Comparison of ENCODE assay signal across 11 mouse cellular contexts in genomic region chr4:143259718-143260349, GRCm38 (mm10). TPM values are rescaled to one million over a fixed set of nuclear protein-coding genes. Genes with fewer than 3 reads are reported as not detected.
DNase-seq lines count a peak whose midpoint lies in the region; ATAC-seq and TF ChIP-seq lines count a peak whose summit lies in the region.
"Had no signal": no experiment of that assay in that cellular context is flagged by ENCODE, and none has a peak within 500 bp of the region (broad histone marks: within the 10 kb centered on the region; RNA-seq: fewer than 3 reads in every experiment).

No protein-coding gene starts in this region.

- H3K4me1 ChIP-seq in lung, embryonic 14.5 days (ENCODE audit: insufficient read depth): no peaks in the 10 kb centered on the region
- no peaks in the 10 kb centered on the region; the same call in 1 of the 2 replicates for H3K4me1 ChIP-seq in lung, postnatal 0 days (ENCODE audit: insufficient read depth, low read depth, low read length)
- no peaks in the 10 kb centered on the region for H3K4me1 ChIP-seq in forebrain, embryonic 14.5 days (ENCODE audit: control insufficient read depth, insufficient read depth, low read length)
- H3K4me1 ChIP-seq in liver, embryonic 14.5 days (replicated peaks; ENCODE audit: control insufficient read depth in 2 of 2, insufficient read depth in 2 of 2, low read length in 1 of 2): peaks cover 2 to 7% of the 10 kb centered on the region in 2 experiments; a peak in 2 of 4 replicates
- 0 out of 2 replicates have a peak, but pooled peaks cover 2% of the 10 kb centered on the region for H3K4me1 ChIP-seq in stomach, embryonic 16.5 days (ENCODE audit: control insufficient read depth, insufficient read depth, low read length)

- TF ChIP-seq EP300 in lung, postnatal 0 days (IDR thresholded peaks at IDR 0.05): no peak
- no peak for TF ChIP-seq EP300 in liver, embryonic 14.5 days (IDR thresholded peaks at IDR 0.05; ENCODE audit: low read depth)

- no peak overlapping the region for H3K4me2 ChIP-seq in lung, embryonic 14.5 days
- H3K4me2 ChIP-seq in lung, postnatal 0 days (replicated peaks; ENCODE audit: low read depth, low read length): no peak overlapping the region
- H3K4me2 ChIP-seq in forebrain, embryonic 14.5 days (ENCODE audit: low read length): no peak overlapping the region
- H3K4me2 ChIP-seq in liver, embryonic 14.5 days (ENCODE audit: low read depth): no peak overlapping the region
- H3K4me2 ChIP-seq in stomach, embryonic 16.5 days (ENCODE audit: low read depth, low read length): no peak overlapping the region

- peak; percentile 32; the same call in 1 of the 2 replicates for ATAC-seq in lung, embryonic 14.5 days (ENCODE audit: insufficient read depth)
- no peak for ATAC-seq in lung, postnatal 0 days
- ATAC-seq in forebrain, embryonic 14.5 days: peak; percentile 18; the same call in 1 of the 2 replicates
- ATAC-seq in liver, embryonic 14.5 days (ENCODE audit: insufficient read depth): peak; percentile 58
- peak; percentile 27; the same call in 1 of the 2 replicates for ATAC-seq in stomach, embryonic 16.5 days (ENCODE audit: insufficient read depth, low FRiP score)

- no peak overlapping the region for H3K9ac ChIP-seq in lung, embryonic 14.5 days
- no peak overlapping the region for H3K9ac ChIP-seq in lung, postnatal 0 days (replicated peaks; ENCODE audit: low read depth)
- H3K9ac ChIP-seq in forebrain, embryonic 14.5 days (ENCODE audit: low read length): no peak overlapping the region
- no peak overlapping the region for H3K9ac ChIP-seq in liver, embryonic 14.5 days (replicated peaks)
- H3K9ac ChIP-seq in stomach, embryonic 16.5 days (ENCODE audit: low read length): no peak overlapping the region

- H3K9me3 ChIP-seq in lung, embryonic 14.5 days (ENCODE audit: low read depth, low read length): no peaks in the 10 kb centered on the region
- no peaks in the 10 kb centered on the region for H3K9me3 ChIP-seq in lung, postnatal 0 days (ENCODE audit: low read length)
- H3K9me3 ChIP-seq in forebrain, embryonic 14.5 days (replicated peaks; ENCODE audit: control insufficient read depth, low read length): no peaks in the 10 kb centered on the region
- no peaks in the 10 kb centered on the region for H3K9me3 ChIP-seq in liver, embryonic 14.5 days (ENCODE audit: control insufficient read depth, low read length)
- no peaks in the 10 kb centered on the region for H3K9me3 ChIP-seq in stomach, embryonic 16.5 days (replicated peaks; ENCODE audit: control insufficient read depth, low read length)

- no peak for DNase-seq in lung, embryonic 14.5 days
- DNase-seq in lung, postnatal 0 days (ENCODE audit: low spot score): no peak
- DNase-seq in forebrain, embryonic 14.5 days (ENCODE audit: low spot score): peak; percentile 36
- DNase-seq in liver, embryonic 14.5 days (ENCODE audit: low read depth in 3 of 3, low spot score in 3 of 3): no peak
- DNase-seq in frontal cortex, postnatal 10 days (ENCODE audit: low spot score in 2 of 2): no peak
- no peak for DNase-seq in gastrocnemius, postnatal 10 days
- DNase-seq: adrenal gland, adult 8-10 months; lung, postnatal 36 days; right cerebral cortex, postnatal 14 days; thymus, postnatal 25 days had no signal

- H3K36me3 ChIP-seq in lung, embryonic 14.5 days (ENCODE audit: insufficient read depth): no peaks in the 10 kb centered on the region
- no peaks in the 10 kb centered on the region for H3K36me3 ChIP-seq in lung, postnatal 0 days (ENCODE audit: insufficient read depth, low read length)
- no peaks in the 10 kb centered on the region for H3K36me3 ChIP-seq in forebrain, embryonic 14.5 days (ENCODE audit: control insufficient read depth, insufficient read depth, low read length)
- no peaks in the 10 kb centered on the region for H3K36me3 ChIP-seq in liver, embryonic 14.5 days (replicated peaks; ENCODE audit: control insufficient read depth, insufficient read depth, low read depth)
- no peaks in the 10 kb centered on the region for H3K36me3 ChIP-seq in stomach, embryonic 16.5 days (ENCODE audit: control insufficient read depth, insufficient read depth, low read length)

- no peaks in the 10 kb centered on the region for H3K27me3 ChIP-seq in lung, embryonic 14.5 days (ENCODE audit: insufficient read depth, low read length)
- no peaks in the 10 kb centered on the region for H3K27me3 ChIP-seq in lung, postnatal 0 days (replicated peaks; ENCODE audit: insufficient read depth, low read length)
- no peaks in the 10 kb centered on the region for H3K27me3 ChIP-seq in forebrain, embryonic 14.5 days (replicated peaks; ENCODE audit: control insufficient read depth, insufficient read depth, low read length)
- H3K27me3 ChIP-seq in liver, embryonic 14.5 days (ENCODE audit: control insufficient read depth, insufficient read depth, low read length): no peaks in the 10 kb centered on the region
- no peaks in the 10 kb centered on the region for H3K27me3 ChIP-seq in stomach, embryonic 16.5 days (ENCODE audit: control insufficient read depth, insufficient read depth, low read length)

- H3K4me3 ChIP-seq in lung, embryonic 14.5 days (ENCODE audit: low read depth, low read length): no peak overlapping the region
- no peak overlapping the region for H3K4me3 ChIP-seq in lung, postnatal 0 days (ENCODE audit: low read depth, low read length)
- no peak overlapping the region for H3K4me3 ChIP-seq in forebrain, embryonic 14.5 days (ENCODE audit: low read depth, low read length)
- H3K4me3 ChIP-seq in liver, embryonic 14.5 days (ENCODE audit: insufficient read depth in 1 of 2, low read depth in 2 of 2, low read length in 2 of 2): no peak overlapping the region
- H3K4me3 ChIP-seq in stomach, embryonic 16.5 days (replicated peaks; ENCODE audit: low read length): no peak overlapping the region

- H3K27ac ChIP-seq in lung, embryonic 14.5 days (ENCODE audit: low read depth): no peak overlapping the region
- no peak overlapping the region for H3K27ac ChIP-seq in lung, postnatal 0 days (ENCODE audit: low read length)
- H3K27ac ChIP-seq in forebrain, embryonic 14.5 days (ENCODE audit: low read depth, low read length): no peak overlapping the region
- no peak overlapping the region for H3K27ac ChIP-seq in liver, embryonic 14.5 days
- H3K27ac ChIP-seq in stomach, embryonic 16.5 days (ENCODE audit: low read length): no peak overlapping the region

- WGBS in lung, embryonic 14.5 days: 32% methylated on average over 8 of the region's 8 CpGs
- 44% methylated on average over 7 of the region's 8 CpGs for WGBS in lung, postnatal 0 days
- 73% methylated on average over 7 of the region's 8 CpGs for WGBS in forebrain, embryonic 14.5 days
- 25% methylated on average over 8 of the region's 8 CpGs for WGBS in liver, embryonic 14.5 days (ENCODE audit: insufficient replicate concordance)
- 32% methylated on average over 8 of the region's 8 CpGs for WGBS in stomach, embryonic 16.5 days

- TF ChIP-seq CTCF in lung, embryonic 14.5 days (IDR thresholded peaks at IDR 0.05; ENCODE audit: low read depth): no peak
- TF ChIP-seq CTCF in lung, postnatal 0 days (IDR thresholded peaks at IDR 0.05): no peak
- TF ChIP-seq CTCF in liver, embryonic 14.5 days (IDR thresholded peaks at IDR 0.05; ENCODE audit: low read depth): no peak

RNA-seq across cellular contexts. Expression of gene Pdpn, which starts 39.5 kb away (rescaled TPM):
- polyA plus RNA-seq in lung, embryonic 14.5 days (2014; fragmentation: Nextera tagmentation; extraction: Ambion mirVana): 36.6 and 39.5 TPM in 2 replicates
- polyA plus RNA-seq in lung, postnatal 0 days (2015; fragmentation: Nextera tagmentation; extraction: Ambion mirVana): 118 and 142 TPM in 2 replicates
- 65.5 and 70.1 TPM in 2 replicates for polyA plus RNA-seq in forebrain, embryonic 14.5 days (2014; fragmentation: Nextera tagmentation; extraction: Ambion mirVana)
- 0.29 and 0.47 TPM in 2 replicates for polyA plus RNA-seq in liver, embryonic 14.5 days (2012; rRNA removed)
- polyA plus RNA-seq in liver, embryonic 14.5 days (2014; fragmentation: Nextera tagmentation; extraction: Ambion mirVana): 0.95 and 1.0 TPM in 2 replicates
- 32.2 and 33.7 TPM in 2 replicates for polyA plus RNA-seq in stomach, embryonic 16.5 days (2015; fragmentation: Nextera tagmentation; extraction: Ambion mirVana)
- 10 to 100 TPM; 23.1 to 28.3 TPM for total RNA-seq in gastrocnemius, postnatal 10 days (2021)

RNA-seq across cellular contexts. Expression of gene Prdm2, which starts 47.0 kb away (rescaled TPM):
- polyA plus RNA-seq in lung, embryonic 14.5 days (2014; fragmentation: Nextera tagmentation; extraction: Ambion mirVana): 12.0 and 12.1 TPM in 2 replicates
- polyA plus RNA-seq in lung, postnatal 0 days (2015; fragmentation: Nextera tagmentation; extraction: Ambion mirVana): 7.9 and 8.4 TPM in 2 replicates
- 13.1 and 16.7 TPM in 2 replicates for polyA plus RNA-seq in forebrain, embryonic 14.5 days (2014; fragmentation: Nextera tagmentation; extraction: Ambion mirVana)
- polyA plus RNA-seq in liver, embryonic 14.5 days (2012; rRNA removed): 3.3 and 3.6 TPM in 2 replicates
- polyA plus RNA-seq in liver, embryonic 14.5 days (2014; fragmentation: Nextera tagmentation; extraction: Ambion mirVana): 2.7 TPM in 2 replicates
- polyA plus RNA-seq in stomach, embryonic 16.5 days (2015; fragmentation: Nextera tagmentation; extraction: Ambion mirVana): 8.9 and 10.2 TPM in 2 replicates
- 10 to 100 TPM; 20.4 to 25.9 TPM for total RNA-seq in gastrocnemius, postnatal 10 days (2021)

Comparison
In these comparisons a context has a peak if more than half of its experiments do, and no peak if none do; other contexts are left out.
1. RNA of gene Pdpn, which starts 39.5 kb away (polyA plus RNA-seq): 118 to 142 TPM in lung, postnatal 0 days, 65.5 to 70.1 TPM in forebrain, embryonic 14.5 days, 36.6 to 39.5 TPM in lung, embryonic 14.5 days and 32.2 to 33.7 TPM in stomach, embryonic 16.5 days; 0.29 to 1.0 TPM in liver, embryonic 14.5 days; every median in the first group is over 10 times any median in the second.